Mouse (Mus musculus) R1 (cell line): ENCODE measurements around the gene Ddr2.

Experiments
- DNase-seq: peaks from one replicate; pipeline ENCODE4 v3.0.0-alpha.2; 2018; ENCODE audit warnings: low read depth, low spot score

Gene Ddr2

DNA sequence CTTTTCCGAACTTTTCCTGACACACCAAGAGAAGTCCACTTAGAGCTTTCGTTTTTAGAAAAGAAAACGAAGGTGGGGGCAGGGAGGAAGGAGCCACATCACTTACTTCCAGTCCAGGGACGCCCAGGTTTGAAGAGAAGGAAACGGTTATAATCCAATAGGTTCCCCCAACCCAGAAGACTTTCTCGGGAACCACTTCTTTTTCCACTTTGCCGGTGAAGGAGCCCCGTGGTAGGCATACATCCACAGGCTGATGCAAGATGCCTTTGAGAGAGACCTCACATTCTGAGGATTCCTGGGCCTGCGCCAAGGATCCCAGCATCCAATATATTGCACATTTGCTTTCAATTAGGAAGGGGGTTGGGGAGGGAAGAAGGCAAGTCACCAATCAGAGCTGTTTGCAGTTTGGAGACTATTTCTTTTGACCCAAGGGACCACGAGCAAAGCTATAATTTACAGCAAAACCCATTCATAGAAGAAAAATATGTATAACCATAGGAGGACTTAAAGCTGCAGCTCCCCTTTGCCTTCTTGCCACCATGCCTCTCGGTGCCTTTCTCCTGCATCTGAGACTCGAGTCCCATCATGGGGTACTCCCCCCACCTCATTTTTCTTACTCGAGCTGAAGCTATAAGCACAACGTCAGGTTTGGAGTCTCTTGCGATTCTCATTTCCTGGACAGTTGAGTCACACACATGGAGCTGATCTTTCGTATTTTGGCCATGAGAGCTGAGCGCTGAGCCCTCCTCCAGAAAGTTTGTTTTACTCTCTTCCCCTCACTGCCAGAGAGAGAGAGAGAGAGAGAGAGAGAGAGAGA lies at the start of gene Ddr2:
Gene Ddr2 (minus strand): TSS at position 247 of the 817 bp plus-strand sequence.
- DNase-seq: no peak

DNA sequence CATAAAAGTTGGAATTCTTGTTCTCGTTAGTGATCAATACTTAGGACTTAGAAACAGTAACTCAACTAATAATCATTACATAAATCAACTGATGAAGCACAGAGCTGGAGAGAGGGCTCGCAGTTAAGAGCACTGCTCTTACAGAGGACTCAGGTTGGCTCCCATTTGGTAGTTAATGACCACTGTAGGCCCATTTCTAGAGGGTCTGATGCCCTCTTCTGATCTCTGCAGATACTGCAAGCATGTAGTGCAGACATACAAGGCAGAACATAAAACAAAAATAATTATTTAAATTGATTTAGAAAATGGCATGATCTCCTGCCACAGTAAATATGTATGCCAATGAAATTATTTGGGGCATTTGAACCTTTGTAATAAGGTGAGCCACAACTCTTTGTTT lies 49.1 kb upstream of the Ddr2 start:
- DNase-seq: no peak

DNA sequence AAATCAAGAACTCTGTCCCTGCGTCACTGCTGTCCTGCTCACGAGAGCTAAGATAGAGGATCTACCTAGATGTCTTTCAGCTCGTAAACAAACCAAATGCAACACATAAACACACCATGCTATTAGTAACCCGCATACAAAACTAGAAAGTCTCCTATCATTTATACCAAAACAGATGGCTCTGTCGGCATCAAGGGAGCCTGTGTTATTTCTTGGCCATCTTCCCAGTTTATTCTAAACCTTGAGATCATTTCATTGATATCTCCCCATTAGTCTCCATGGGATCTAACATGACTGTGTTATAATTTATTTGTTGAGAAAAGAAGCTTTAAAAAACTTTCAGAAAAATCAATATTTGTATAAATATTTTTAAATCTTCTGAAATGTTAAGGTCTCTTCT lies 45.2 kb upstream of the Ddr2 start:
- no peak for DNase-seq

DNA sequence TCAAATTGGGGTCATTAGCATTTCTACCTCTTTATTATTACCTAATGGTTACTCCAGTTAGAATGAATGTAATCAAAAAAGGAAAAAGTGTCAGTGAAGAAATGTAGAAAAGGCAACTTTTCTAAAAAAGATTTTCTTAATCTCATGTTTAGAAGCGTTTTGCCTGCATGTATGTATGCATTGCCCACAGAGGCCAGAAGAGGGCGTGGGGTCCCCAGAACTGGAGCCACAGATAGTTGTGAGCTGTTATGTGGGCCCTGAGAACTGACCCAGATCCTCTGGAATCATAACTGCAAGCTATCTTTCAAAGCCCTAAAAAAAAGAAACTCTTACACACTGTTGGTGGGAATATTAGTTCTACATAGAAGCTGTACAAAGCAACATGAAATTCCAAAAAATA lies 44.7 kb upstream of the Ddr2 start:
- peak; percentile 43 for DNase-seq

DNA sequence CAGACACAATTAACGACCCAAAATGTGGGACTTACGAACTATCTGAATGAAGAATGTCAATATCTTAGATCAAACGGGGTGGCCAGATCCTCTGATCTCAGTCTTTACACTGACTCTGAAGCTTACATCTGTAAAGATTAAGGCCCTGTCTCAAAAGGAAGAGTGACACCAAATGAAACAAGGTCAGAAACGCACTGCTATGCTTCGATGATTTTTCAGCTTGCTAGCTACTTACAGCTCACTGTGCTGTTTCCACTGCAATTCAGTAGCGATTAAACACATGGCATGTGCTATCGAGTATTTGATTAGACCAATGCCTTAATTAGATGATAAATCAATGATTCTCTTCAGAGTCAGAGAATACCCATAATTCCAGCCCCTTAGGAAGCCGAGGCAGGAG lies 43.4 kb upstream of the Ddr2 start:
- DNase-seq: no peak

DNA sequence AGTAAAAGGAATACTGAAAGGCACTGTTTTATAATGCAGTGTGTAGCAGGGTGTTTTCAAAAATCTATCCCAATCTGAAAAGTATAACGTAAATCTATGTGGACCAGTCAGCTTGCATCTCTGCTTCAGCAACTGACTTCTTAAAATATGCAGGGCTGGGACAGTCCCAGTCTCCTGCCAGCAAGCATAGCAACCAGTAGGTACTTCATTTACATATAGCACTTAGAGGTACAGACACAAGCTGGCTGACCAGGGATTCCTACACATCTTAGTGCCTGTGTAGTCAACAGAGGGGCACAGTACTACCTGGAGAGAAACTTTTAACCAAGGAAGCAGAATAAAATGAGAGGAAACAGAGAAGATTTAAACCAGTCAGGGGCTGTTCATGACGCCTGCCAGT lies 42.0 kb upstream of the Ddr2 start:
- DNase-seq: peak; percentile 9

DNA sequence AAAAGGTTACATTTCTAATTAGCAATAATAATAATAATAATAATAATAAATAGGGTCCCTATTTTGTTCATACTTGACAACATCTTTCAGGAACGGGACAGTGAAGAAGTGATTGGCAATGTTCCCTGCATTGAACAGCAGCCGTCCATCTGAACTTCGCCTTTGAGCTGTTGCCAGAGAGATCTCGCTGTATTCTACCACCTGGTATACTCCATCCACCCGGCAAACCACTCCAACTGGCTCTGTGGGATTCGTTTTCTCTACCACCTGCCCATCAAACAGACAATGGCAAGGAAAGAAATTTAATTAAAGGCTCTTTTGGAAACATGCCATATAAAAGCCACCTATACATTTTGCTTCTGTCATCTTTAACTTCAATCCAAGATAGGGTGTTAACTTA lies 40.3 kb upstream of the Ddr2 start:
- no peak for DNase-seq

DNA sequence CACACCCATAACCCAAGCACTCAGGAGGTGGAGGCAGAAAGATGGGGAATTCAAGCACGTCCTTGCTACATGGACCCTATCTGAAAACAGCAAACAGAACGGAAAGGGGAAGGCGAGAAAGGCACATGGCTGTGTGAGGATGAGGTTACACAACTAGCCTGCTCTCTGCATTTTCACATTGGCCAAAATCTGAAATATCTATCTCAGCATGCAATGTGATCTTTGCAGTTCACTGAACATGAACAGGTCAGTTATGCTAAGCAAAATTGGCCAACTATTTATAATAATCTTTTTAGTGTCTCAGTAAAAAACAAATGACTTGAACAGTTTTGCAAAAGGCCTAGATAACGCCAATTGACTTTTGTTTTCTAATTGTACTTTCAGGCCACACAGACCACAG lies 39.2 kb upstream of the Ddr2 start:
- no peak for DNase-seq

DNA sequence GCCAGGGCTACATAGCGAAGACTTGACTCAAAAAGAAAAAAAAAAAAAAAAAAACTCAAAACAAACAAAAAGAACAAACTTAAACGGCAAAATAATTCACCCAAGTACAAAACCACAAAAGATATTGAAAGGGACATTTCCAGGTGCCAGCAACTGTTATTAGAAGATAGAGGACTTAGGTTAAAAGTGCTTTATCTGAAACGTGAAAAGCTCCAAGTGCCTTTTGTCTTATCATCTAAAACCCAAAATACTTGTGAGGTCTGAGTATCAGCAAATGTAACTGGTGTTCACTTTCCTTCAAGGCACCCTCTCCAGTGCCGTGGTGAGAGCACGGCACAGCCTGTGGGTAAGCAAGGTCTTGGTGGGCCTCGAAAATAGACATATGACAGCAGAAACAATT lies 38.0 kb upstream of the Ddr2 start:
- no peak for DNase-seq

DNA sequence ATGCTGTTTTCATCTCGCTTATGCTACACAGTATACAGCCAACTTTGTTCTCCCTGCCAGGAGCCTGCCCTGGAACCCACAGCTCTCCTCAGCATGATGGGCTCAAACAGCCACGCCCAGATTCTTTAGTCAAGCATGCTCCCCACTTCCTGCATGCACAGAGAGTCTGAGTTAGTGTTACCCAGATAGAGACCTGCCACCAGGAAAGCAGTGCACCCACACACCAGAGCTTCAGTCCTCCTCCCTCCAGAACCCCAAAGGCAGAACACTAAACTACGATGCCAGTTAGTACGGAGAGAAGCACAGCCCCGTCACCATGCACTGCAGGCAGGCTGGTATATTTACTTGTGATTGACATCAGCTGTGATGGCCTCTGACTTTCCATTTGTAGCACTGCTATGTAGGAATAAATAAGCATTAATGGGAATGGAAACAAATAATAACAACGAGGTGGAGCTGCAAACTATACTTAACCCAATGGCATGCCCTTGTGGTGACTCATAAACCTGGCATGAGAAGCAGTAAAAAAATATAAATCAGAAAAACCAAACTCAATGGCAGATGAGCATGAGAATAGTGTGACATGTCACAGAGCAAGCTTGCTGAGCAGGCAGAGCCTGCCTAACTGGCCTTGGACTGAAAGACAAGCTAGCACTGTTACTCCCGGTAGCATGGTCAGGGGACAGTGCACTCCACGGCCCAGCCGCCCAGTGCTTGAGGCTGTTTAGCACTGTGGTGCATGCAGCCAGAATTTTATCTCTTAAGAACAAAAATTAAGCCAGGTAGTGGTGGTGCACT lies 37.3 kb upstream of the Ddr2 start:
- peak; percentile 21 for DNase-seq

DNA sequence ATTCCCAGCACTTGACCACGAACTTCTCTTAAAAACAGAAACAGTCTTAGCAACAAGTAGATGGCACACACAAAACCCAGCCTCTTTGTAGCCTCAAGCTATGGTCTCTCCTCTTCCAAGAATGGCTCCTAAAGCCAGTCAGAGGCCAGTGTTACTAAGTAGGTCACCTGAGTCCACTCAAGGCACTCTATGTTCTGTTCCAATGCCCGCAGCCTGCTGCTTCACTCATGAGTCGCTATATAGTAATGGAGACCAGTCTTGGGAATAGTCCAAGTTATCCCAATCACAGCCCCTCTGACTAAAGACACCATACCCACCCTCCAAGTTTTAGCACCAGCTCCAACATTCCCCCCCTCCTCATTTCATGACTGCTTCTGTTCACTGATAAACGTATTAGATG lies 35.0 kb upstream of the Ddr2 start:
- no peak for DNase-seq

DNA sequence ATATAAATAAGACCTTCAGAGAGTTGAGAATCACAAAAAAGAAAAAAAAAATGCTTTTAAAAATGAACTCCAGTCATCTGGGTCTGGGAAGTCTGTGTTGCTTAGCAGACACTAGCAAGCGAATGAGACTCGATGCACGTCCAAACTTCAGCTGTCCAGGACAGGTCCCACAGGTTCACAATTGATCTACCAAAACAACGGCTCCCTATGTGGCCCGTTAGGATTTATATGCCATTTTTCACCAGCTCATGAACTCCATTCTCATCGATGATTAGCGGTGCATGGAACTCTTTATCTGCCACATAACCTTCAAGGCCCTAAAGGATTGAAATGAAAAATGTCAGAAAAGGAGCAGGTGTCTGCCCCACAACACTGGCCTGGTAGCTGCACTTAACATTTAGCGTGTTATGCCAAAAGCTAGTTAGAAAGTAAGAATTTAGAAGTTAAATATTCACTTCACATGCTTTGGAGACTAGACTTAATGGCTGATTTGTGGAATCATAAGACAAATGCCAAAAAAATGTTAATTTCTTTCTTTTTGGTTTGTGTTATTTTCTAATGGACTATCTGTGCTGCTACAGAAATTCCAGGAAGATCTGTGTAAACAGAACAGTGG lies 31.8 kb upstream of the Ddr2 start:
- DNase-seq: no peak

DNA sequence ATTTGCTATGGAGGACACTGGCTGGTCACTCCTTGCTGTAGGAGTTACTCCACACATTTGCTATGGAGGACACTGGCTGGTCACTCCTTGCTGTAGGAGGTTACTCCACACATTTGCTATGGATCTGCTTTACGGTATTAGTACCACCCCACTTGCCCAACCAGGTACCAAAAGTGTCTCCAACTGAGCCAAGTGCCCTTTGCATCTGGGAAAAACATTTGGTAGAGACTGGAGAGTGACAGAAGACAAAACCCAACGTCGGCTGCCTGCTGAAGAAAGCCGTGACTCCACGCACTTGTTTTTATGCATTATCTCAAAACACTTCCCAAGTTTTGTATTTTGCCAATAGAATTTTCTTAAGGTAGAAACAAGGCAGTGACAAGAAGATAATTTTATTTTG lies 31.1 kb upstream of the Ddr2 start:
- no peak for DNase-seq

DNA sequence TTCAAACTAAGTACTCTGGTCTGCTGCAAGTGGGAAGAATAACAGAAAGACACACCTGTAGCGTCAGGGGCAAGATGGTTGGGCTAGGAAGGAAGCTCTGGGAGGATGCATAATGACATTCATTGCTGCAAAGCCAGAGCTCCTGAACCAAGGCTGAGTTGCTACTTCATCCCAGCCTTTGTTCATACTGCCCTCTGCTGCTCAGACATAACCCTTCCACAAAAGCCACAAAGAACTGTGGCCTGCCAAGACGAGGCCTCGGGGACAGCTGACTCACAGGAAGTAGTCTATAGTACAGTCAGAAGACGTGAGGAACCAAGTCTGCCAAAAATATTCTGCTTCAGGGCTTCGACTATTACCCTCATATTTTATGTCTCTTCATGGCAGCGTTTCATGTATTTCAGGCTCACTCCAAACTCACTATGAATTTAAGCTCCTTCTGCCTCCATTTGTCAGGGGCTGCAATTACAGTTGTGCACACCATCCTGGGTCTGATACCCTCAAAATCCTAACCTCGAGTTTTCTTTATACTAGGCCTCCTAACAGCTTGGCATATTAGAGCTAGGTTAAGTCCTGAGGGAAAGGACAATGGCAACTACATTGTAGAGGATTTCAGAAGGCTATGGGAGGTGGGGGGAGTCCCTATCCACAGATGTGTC lies 25.9 kb upstream of the Ddr2 start:
- DNase-seq: peak; percentile 73

DNA sequence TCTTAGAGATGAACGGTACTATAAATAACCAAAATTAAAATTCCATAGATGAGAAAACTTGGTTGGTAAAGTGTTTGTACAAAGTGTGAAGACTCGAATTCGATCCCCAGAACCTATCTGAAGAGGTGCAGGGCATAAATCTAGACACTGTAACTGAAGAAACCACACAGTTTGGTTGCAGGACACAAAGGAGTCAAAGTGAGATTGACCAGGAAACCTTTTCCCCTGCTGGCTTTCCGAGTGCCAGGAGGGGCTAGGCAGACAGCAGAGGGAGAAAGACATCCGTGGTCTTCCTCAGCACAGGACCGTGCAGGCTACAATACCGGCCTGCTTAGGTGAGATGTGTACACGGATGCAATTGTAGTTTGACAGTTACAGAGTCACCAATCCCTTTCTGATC lies 23.7 kb upstream of the Ddr2 start:
- no peak for DNase-seq

DNA sequence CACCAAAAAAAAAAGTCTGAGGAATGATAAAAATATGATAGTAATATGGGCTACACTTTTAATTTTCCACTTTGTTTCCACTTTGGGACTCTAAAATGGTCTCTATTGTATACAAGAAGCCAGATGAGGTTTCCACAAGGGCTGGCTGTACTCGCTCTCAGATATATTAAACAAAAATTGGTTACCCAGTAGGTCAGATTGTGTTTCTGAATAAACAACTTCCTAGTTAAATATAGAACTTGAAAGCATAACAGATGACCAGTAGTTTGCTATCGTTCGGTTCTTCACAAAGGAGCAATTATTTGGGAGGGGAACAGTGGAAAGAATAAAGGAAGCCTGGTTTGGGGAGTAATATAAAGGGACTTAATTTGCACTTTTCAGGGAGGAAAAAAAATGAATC lies 20.4 kb upstream of the Ddr2 start:
- no peak for DNase-seq

DNA sequence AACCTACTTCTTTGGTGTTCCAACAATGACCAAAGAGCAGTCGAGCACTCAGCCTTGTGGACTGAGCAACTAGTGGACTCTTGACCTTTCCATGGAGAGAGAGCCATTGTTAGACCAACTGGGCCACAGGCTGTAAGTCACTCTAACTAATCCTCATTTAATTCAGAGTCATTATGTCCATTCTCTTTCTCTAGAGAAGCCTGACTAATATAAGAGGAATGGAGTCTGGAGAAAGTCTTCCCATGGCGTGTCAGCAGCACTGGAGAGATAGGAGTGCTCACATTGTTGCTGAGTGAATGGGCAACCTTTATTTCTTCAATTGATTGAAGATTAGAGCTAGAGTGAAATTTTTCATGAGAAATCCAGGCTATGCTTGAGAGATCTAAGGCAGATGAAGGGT lies 14.1 kb upstream of the Ddr2 start:
- DNase-seq: no peak

DNA sequence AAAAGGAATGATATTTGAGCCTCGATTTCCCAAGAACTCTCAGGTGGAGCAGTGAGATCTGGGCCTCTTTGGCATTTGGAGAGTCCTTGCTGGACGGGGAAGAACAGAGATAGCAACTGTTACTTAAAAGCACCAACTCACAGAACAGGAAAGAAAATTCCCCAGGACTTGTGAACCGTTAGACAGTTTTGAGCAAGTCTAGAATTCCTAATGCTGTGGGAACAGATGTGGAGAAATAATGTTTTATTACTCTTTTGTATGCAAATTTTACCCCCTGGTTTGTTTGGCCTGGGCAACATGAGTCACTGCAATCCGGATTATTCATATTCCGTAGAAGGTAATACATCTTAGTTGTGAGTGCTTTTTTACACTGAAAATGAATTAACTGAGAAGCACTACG lies 3.1 kb upstream of the Ddr2 start:
- DNase-seq: no peak

DNA sequence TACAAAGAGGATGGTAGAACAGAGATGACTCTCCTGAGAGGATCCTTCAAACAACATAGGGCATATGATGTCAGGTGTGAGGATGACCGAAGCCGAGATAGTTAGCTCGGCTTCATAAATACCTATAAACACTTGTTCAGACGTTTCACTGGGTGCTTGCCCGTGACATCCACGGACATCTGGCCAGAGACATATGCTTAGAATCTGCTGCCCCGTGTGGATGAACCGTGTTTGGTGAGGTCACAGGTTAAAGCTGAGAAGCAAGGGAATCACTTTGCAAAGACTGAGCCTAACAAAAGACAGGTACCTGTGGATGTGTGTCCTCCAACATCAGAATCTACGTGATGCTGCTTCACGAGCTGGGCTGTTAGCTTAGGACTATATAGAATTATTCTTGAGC lies 1.7 kb upstream of the Ddr2 start:
- no peak for DNase-seq

DNA sequence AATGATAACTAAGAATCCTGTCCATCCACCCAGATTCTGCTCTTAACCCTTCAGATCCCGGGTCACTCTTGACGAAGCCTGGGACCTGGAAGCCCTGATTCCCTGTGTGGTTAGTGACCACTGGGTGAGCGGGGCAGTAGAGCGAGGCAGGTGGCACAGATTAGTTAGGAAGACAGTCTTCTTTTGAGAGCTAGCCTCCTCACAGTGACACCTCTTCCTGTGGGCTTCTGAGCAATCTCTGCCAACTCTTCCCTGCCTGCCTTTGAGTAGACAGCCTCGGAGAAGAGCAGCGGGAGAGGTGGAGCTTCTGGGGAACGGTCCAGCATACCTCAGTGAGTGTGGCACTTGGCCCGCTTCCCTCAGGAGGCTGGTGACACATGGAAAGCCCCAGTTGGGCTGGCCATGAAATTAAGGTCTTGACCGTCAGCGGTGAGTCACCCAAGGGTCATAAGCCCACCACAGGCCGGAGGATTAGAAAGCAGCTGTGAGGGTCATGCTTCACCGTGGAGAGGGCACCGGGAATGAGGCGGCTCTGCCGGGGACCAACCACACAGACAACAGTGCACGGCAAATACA lies 1.2 kb upstream of the Ddr2 start:
- DNase-seq: no peak

DNA sequence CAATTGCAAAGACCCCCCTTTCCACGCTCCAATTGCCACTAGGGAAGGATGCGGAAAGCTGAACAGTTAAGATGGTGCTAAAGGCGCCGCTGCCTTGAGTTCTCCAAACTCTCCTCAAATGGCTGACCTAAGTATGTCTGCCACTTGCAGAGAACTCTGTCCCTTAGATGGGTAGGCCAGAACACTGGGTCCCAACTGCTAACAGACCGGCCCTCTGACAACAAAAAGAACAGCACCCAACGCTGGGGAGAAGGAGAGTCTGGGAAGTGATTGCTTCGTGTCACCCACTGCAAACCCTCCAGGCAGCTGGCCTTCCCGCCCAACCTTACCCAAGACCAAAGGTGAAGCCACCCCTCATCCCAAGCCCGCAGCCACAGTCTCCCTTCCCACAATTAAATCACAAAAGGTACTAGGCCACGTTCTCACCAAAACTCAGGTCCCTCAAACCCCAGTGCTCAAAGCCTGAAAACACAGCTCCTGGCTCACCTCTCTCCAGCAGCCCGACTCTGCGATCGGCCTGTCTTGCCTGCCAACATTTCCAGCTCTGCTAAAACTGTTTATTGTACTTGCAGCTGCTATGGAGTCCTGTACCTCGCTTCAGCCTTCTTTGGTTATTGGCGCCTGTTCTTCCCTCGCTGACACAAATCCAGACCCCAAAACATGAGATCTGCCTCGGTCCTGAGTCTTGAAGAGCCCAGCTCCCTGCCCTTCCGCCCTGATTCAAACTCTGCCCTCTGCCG lies 616 bp downstream of the Ddr2 start:
- DNase-seq: peak; percentile 24
